8 mouse cellular contexts compared by ENCODE assay signal in genomic region chr10:81318589-81319329, GRCm38 (mm10). TPM values are rescaled to one million over a fixed set of nuclear protein-coding genes. Genes with fewer than 3 reads are reported as not detected.
A peak's percentile ranks its signal among the peaks of the same experiment; 100 is the strongest.
DNase-seq lines count a peak whose midpoint lies in the region; ATAC-seq and TF ChIP-seq lines count a peak whose summit lies in the region.

No protein-coding gene starts in this region.

- no peak for TF ChIP-seq CTCF in small intestine, adult 2 months (IDR thresholded peaks at IDR 0.05; ENCODE audit: extremely low read depth, insufficient read length, insufficient replicate concordance, low read depth, low read length)

- 77% methylated on average over 13 of the region's 13 CpGs for WGBS in heart, embryonic 15.5 days
- 87% methylated on average over 13 of the region's 13 CpGs for WGBS in limb, embryonic 15.5 days
- WGBS in small intestine, adult 2 months: 77% methylated on average over 13 of the region's 13 CpGs

- H3K27me3 ChIP-seq in heart, embryonic 15.5 days: no peaks in the 10 kb centered on the region
- H3K27me3 ChIP-seq in limb, embryonic 15.5 days: no peaks in the 10 kb centered on the region
- H3K27me3 ChIP-seq in small intestine, adult 2 months (ENCODE audit: control insufficient read depth, insufficient read depth, low read length): no peaks in the 10 kb centered on the region

- no peak for ATAC-seq in heart, embryonic 15.5 days (replicated peaks; ENCODE audit: insufficient number of reproducible peaks, insufficient read depth, low FRiP score, low read depth)
- ATAC-seq in limb, embryonic 15.5 days (ENCODE audit: insufficient number of reproducible peaks, low FRiP score, low TSS enrichment, low read depth): no peak

- H3K9me3 ChIP-seq in heart, embryonic 15.5 days (replicated peaks): no peaks in the 10 kb centered on the region
- H3K9me3 ChIP-seq in limb, embryonic 15.5 days: no peaks in the 10 kb centered on the region

- DNase-seq in left cerebral cortex, postnatal 4 days: peak; percentile 45
- DNase-seq in left cerebral cortex, adult 11 months (ENCODE audit: low spot score): no peak
- peak; percentile 85 for DNase-seq in adrenal gland, postnatal 10 days
- no peak for DNase-seq in embryo, embryonic 10 days (ENCODE audit: low spot score)
- no peak for DNase-seq in frontal cortex, postnatal 36 days (ENCODE audit: low spot score in 2 of 2)

- H3K4me1 ChIP-seq in heart, embryonic 15.5 days (replicated peaks): peaks cover 47% of the 10 kb centered on the region
- peaks cover 53% of the 10 kb centered on the region for H3K4me1 ChIP-seq in limb, embryonic 15.5 days
- peaks cover 30% of the 10 kb centered on the region for H3K4me1 ChIP-seq in small intestine, adult 2 months (ENCODE audit: control insufficient read depth, insufficient read depth, insufficient read length, low read length)

- intact Hi-C loops in left cerebral cortex, postnatal 4 days (cut with DNase I): loop anchor here (2.0 kb wide), 1 partner anchor 26 kb away; the partner anchor contains the start of gene Pip5k1c

- peak overlapping the region; percentile 65 for H3K4me2 ChIP-seq in heart, embryonic 15.5 days
- 0 out of 2 replicates have a peak overlapping the region, but pooled peaks have one; percentile 74 for H3K4me2 ChIP-seq in limb, embryonic 15.5 days

- peak overlapping the region; percentile 53; the same call in 1 of the 2 replicates for H3K9ac ChIP-seq in heart, embryonic 15.5 days
- H3K9ac ChIP-seq in limb, embryonic 15.5 days: no peak overlapping the region

- peaks cover 41% of the 10 kb centered on the region for H3K36me3 ChIP-seq in heart, embryonic 15.5 days
- peaks cover 62% of the 10 kb centered on the region for H3K36me3 ChIP-seq in limb, embryonic 15.5 days
- peaks cover 16% of the 10 kb centered on the region for H3K36me3 ChIP-seq in small intestine, adult 2 months (ENCODE audit: control insufficient read depth, insufficient read depth, low read length)

- 0 out of 2 replicates have a peak, but pooled peaks have one; percentile 21 for TF ChIP-seq POLR2A in small intestine, adult 2 months (IDR thresholded peaks at IDR 0.05; ENCODE audit: low read depth, low read length)

- no peak overlapping the region for H3K4me3 ChIP-seq in heart, embryonic 15.5 days
- peak overlapping the region; percentile 99; the same call in 1 of the 2 replicates for H3K4me3 ChIP-seq in limb, embryonic 15.5 days
- no peak overlapping the region for H3K4me3 ChIP-seq in small intestine, adult 2 months (ENCODE audit: low read depth, low read length)

- H3K27ac ChIP-seq in heart, embryonic 15.5 days: peak overlapping the region; percentile 91; the same call in 1 of the 2 replicates
- H3K27ac ChIP-seq in limb, embryonic 15.5 days: peak overlapping the region; percentile 92
- H3K27ac ChIP-seq in small intestine, adult 2 months (ENCODE audit: insufficient read depth, low read depth, low read length): no peak overlapping the region

RNA-seq across cellular contexts. Expression of gene Cactin, which starts 2.1 kb away (rescaled TPM):
- 10 to 100 TPM; 26.5 to 26.9 TPM for total RNA-seq in left cerebral cortex, postnatal 4 days (2021)
- total RNA-seq in adrenal gland, postnatal 10 days (2021): 10 to 100 TPM; 29.4 to 35.4 TPM
- 23.5 and 34.1 TPM in 2 replicates for polyA plus RNA-seq in heart, embryonic 15.5 days (2015; fragmentation: Nextera tagmentation; extraction: Ambion mirVana)
- 37.3 and 39.3 TPM in 2 replicates for polyA plus RNA-seq in limb, embryonic 15.5 days (2015; fragmentation: Nextera tagmentation; extraction: Ambion mirVana)
- 16.6 and 29.2 TPM in 2 replicates for polyA plus RNA-seq in small intestine, adult 2 months (2012; rRNA removed)

RNA-seq across cellular contexts. Expression of gene Tbxa2r, which starts 9.8 kb away (rescaled TPM):
- total RNA-seq in left cerebral cortex, postnatal 4 days (2021): 1 to 10 TPM; 1.6 to 2.0 TPM
- 10 to 100 TPM; 24.5 to 31.8 TPM for total RNA-seq in adrenal gland, postnatal 10 days (2021)
- 11.3 and 17.9 TPM in 2 replicates for polyA plus RNA-seq in heart, embryonic 15.5 days (2015; fragmentation: Nextera tagmentation; extraction: Ambion mirVana)
- 11.9 and 12.8 TPM in 2 replicates for polyA plus RNA-seq in limb, embryonic 15.5 days (2015; fragmentation: Nextera tagmentation; extraction: Ambion mirVana)
- 10.0 and 10.2 TPM in 2 replicates for polyA plus RNA-seq in small intestine, adult 2 months (2012; rRNA removed)

RNA-seq across cellular contexts. Expression of gene Gipc3, which starts 24.3 kb away (rescaled TPM):
- under 1 TPM; 0.12 to 0.28 TPM for total RNA-seq in left cerebral cortex, postnatal 4 days (2021)
- 1 to 10 TPM; 3.6 to 4.0 TPM for total RNA-seq in adrenal gland, postnatal 10 days (2021)
- polyA plus RNA-seq in heart, embryonic 15.5 days (2015; fragmentation: Nextera tagmentation; extraction: Ambion mirVana): 0.04 TPM in 1 of 2 replicates, not detected in the other
- 0.04 and 0.07 TPM in 2 replicates for polyA plus RNA-seq in limb, embryonic 15.5 days (2015; fragmentation: Nextera tagmentation; extraction: Ambion mirVana)
- 0.67 and 1.2 TPM in 2 replicates for polyA plus RNA-seq in small intestine, adult 2 months (2012; rRNA removed)

RNA-seq across cellular contexts. Expression of gene Pip5k1c, which starts 26.0 kb away (rescaled TPM):
- 100 to 1,000 TPM; 295 to 304 TPM for total RNA-seq in left cerebral cortex, postnatal 4 days (2021)
- 10 to 100 TPM; 39.2 to 48.9 TPM for total RNA-seq in adrenal gland, postnatal 10 days (2021)
- 26.2 and 38.2 TPM in 2 replicates for polyA plus RNA-seq in heart, embryonic 15.5 days (2015; fragmentation: Nextera tagmentation; extraction: Ambion mirVana)
- 44.8 and 48.1 TPM in 2 replicates for polyA plus RNA-seq in limb, embryonic 15.5 days (2015; fragmentation: Nextera tagmentation; extraction: Ambion mirVana)
- polyA plus RNA-seq in small intestine, adult 2 months (2012; rRNA removed): 26.1 and 50.8 TPM in 2 replicates

RNA-seq across cellular contexts. Expression of gene Tjp3, which starts 27.4 kb away (rescaled TPM):
- 1 to 10 TPM; 5.4 to 6.1 TPM for total RNA-seq in left cerebral cortex, postnatal 4 days (2021)
- 1 to 10 TPM; 1.9 to 3.0 TPM for total RNA-seq in adrenal gland, postnatal 10 days (2021)
- polyA plus RNA-seq in heart, embryonic 15.5 days (2015; fragmentation: Nextera tagmentation; extraction: Ambion mirVana): 3.2 and 4.3 TPM in 2 replicates
- 8.4 and 9.9 TPM in 2 replicates for polyA plus RNA-seq in limb, embryonic 15.5 days (2015; fragmentation: Nextera tagmentation; extraction: Ambion mirVana)
- 124 and 239 TPM in 2 replicates for polyA plus RNA-seq in small intestine, adult 2 months (2012; rRNA removed)

Comparison
In these comparisons a context has a peak if more than half of its experiments do, and no peak if none do; other contexts are left out.
1. DNase-seq: peak in left cerebral cortex, postnatal 4 days (single experiment) and adrenal gland, postnatal 10 days (single experiment); none in left cerebral cortex, adult 11 months (single experiment), embryo, embryonic 10 days (single experiment) and frontal cortex, postnatal 36 days (0 of 2).